Mouse (Mus musculus): ENCODE results near the gene Cdca7.

DNA sequence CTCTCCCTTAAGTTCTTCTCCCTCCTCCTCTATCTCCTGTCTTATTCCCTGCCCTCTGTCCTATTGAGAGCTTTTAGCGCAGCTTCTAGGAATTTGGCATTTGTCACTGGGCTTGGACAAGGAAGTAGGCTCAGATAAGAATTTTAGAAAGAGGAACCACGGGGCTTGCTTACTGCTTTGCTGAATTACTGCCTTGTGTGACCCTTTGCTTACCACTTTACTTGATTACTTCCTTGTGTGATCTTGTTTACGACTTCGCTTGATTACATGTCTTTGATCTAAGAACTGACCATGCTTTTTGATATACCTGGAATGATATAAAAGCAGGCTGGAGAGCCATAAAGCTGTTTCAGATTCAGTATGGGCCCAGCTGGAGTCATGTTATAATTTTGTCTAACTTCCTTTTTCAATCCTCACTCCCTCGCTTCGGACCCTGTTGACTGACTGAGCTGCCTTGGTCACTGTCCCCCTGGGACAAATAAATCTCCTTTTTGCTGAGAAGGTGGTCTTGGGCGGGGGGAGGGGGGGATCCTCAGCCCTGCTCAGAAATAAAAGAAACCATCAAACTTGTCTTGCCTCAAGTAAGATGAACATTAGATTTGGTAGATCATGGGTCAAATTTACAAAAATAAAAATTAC lies 11.5 kb upstream of the Cdca7 start:
- TF ChIP-seq POLR2A (IDR thresholded peaks at IDR 0.05; ENCODE audit: extremely low read depth, insufficient read depth, low read length) (no peak), CTCF (IDR thresholded peaks at IDR 0.05; ENCODE audit: extremely low read depth, insufficient read depth, low read length) (no peak)

All from cortical plate, adult 2 months (tissue).